Mouse (Mus musculus) E14TG2a.4 (cell line): ENCODE measurements around the gene Kctd11.

Experiments used
- CTCF ChIP-seq: conservative IDR thresholded peaks from 2 replicates; pipeline ENCODE4 v1.5.1; 2014; ENCODE audit warnings: low read length
- NANOG ChIP-seq: IDR thresholded peaks from 2 replicates; pipeline ENCODE4 v1.6.1; 2014; ENCODE audit warnings: borderline replicate concordance, low read length, mixed read lengths
- POU5F1 ChIP-seq: IDR thresholded peaks from 2 replicates; pipeline ENCODE4 v1.6.1; 2014; ENCODE audit warnings: low read length, borderline replicate concordance

- TF ChIP-seq CTCF (no peak), POU5F1 (no peak), NANOG (no peak)
Measured at GRCm38 (mm10) chr11:69884240-69884639, 3.0 kb upstream of the Kctd11 start.
